Mouse (Mus musculus) CD4-positive, CD25-positive, alpha-beta regulatory T cell, adult 2 months (primary cell): ENCODE results near the gene Gng3.
A peak's percentile ranks its signal among the peaks of the same experiment; 100 is the strongest.
"Not testable (repeated sequence)": the region's sequence is repeated elsewhere in the genome, so short reads cannot be mapped to it uniquely, and the experiment has no call there.

Experiments used
- DNase-seq: peaks from one replicate; pipeline ENCODE4 v3.0.0-alpha.2; 2012; ENCODE audit warnings: low read depth, low spot score

Gene Gng3

GRCm38 (mm10) chr19:8839103-8839907 is at the start of gene Gng3:
Gene Gng3, minus strand, starts transcription at chr19:8839194.
- no peak for DNase-seq

DNA sequence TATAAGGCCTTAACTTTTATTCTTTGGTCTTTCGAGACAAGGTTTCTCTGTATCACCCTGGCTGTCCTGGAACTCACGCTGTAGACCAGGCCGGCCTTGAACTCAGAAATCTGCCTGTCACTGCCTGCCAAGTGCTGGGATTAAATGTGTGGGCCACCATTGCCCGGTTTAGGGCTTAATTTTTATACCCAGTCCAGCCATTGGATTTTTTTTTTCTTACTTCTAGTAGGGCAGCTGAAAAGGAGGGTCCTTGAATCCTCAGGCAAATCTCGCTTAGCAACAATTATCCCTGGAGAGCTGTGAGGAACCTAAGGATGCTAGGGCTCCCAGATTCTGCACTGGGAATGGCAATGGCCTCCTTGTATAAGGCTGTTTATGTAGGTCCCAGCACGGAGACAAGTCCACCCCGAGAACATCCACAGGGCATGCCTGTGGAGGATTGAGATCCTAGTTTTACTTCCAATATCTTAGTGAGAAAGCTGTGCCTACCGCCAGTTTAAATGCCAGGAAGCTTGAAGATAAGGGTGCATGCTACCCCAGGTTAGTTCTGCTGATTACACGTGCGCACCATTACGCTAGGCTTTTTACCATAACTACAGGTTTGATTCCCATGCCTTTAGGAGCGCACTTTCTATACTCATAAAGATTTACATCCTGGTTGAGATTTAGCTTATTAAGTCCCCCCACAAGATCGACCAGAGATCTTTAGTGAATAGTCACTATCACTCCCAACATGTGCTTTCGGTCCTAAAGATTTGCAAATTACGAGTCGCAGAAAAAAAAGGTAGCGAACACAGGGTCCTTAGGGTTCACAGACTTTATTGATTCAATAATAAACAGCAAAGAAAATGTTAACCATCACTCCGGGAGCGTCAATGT is 48.8 kb upstream of the Gng3 start:
- peak; percentile 20 for DNase-seq

GRCm38 (mm10) chr19:8886916-8887584 is 48.1 kb upstream of the Gng3 start:
- no peak for DNase-seq

DNA sequence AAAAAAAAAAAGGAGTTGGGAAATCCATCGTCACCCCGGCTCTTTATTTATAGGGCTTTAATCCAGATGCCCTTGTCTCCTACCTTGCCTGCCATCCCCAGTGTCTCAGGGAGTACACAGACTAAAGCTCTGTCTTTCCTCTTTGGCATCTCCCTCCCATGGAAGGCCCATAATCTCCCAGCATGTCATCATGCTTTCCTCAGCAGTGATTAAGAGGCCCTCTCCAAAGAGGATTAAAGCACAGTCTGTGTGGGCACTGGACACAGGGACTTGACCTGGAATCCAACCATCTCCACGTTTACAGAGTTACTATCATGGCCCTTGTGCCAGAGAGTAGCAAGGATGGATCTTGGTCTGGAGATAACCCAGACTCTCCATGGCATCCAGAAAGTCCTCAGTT is 44.6 kb upstream of the Gng3 start, which contains the start of the genes Lbhd1 and Gm49403:
Gene Lbhd1, plus strand, starts transcription at position 117 of the 400 bp plus-strand sequence.
Gene Gm49403, plus strand, starts transcription at position 315 of the 400 bp plus-strand sequence.
- no peak for DNase-seq

DNA sequence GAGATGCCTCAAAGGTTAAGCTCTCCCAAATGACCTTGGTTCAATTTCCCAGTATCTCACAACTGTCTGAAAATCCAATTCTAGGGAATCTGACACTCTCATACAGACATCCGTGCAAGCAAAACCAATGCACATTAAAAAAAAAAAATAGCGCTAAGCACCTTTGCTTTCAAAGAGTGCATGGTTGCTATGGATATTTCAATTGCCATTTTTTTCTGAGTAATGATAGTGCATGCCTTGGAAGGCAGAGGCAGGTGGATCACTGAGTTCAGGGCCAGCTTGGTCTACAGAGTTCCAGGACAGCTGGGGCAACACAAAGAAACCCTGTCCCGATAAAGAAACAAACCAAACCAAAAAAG is 42.0 kb upstream of the Gng3 start:
- no peak for DNase-seq

- peak; percentile 92 for DNase-seq
Measured at GRCm38 (mm10) chr19:8880311-8881033, 41.5 kb upstream of the Gng3 start, which contains the start of gene Uqcc3. Gene Uqcc3, minus strand, starts transcription at chr19:8880923.

DNA sequence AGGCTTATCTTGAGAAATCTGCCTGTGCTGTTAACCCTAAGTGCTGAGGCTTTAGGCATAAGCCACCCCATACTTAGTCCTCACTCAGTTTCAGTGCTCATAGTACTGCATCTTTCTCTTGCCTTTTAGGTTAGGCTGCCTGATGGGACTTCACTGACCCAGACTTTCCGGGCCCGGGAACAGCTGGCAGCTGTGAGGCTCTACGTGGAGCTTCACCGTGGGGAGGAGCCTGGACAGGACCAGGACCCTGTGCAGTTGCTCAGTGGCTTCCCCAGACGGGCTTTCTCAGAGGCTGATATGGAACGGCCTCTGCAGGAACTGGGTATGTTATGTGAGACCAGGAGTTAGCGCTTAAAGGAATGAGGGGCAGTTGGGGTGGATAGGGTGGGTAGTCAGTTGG is 36.0 kb upstream of the Gng3 start:
- no peak for DNase-seq

DNA sequence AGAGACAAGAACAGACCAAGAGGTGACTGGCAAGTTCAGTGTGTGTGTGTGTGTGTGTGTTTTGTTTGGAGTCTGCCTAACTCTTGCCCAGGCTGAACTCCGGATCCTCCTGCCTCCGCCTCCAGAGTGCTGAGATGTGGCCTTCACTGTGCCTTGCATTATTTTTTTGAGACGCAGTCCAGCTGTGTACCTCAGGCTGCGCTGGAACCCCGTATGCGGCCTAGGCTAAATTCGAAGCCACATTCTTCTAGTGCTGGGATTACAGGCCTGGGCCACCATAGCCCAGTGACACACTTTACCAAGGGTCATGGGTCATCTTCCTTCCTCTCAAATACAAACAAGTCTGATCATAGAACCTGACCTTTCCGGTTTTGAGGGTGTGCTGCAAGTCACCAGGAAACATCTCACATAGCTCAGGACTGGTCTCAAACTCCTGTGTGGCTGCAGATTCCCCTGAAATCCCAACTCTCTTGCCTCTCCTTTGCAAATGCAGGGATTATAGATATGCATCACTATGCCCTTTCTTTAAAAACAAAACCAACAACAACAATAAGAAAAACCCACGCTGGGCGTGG is 33.4 kb upstream of the Gng3 start:
- DNase-seq = no peak

DNA sequence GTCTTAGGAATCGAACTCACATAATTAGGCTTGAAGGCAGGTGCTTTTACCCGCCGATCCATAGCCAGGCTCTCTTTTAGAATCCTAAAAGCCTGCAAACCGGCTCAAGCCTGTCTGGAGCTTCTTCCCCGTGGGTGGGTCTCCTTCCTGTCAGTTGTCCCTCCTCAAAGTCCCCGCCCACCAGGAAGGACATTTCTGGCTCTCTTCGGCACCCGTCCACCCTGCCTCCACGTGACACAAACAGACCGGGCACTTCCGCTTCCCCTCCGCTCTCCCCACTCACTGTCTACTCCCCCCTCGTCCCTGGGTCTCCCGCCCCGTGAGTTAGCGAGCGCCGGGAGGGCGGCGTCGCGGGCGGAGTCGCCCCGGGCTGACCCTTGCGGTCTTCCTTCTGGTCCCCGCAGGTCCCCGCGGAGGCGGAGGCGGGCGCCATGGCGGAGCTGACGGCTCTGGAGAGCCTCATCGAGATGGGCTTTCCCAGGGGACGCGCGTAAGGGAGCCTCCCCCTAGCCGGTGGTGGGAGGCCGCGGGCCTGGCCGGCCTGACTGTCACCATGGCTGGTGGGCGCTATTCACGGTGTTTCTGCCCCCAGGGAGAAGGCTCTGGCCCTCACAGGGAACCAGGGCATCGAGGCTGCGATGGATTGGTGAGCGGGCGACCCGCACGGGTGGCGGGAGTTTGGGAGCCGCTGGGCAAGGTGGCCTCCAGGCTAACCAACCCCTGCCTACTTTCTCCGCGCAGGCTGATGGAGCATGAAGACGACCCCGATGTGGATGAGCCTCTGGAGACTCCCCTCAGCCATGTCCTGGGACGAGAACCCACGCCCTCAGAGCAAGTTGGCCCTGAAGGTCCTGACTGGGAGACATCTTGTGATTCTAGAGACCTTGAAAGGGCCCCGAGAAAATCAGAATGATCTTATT is 32.5 kb upstream of the Gng3 start, which contains the start of gene Ubxn1:
Gene Ubxn1, plus strand, starts transcription at position 230 of the 920 bp plus-strand sequence.
- peak; percentile 95 for DNase-seq

- DNase-seq = no peak
Measured at GRCm38 (mm10) chr19:8870838-8871237, 31.8 kb upstream of the Gng3 start.

DNA sequence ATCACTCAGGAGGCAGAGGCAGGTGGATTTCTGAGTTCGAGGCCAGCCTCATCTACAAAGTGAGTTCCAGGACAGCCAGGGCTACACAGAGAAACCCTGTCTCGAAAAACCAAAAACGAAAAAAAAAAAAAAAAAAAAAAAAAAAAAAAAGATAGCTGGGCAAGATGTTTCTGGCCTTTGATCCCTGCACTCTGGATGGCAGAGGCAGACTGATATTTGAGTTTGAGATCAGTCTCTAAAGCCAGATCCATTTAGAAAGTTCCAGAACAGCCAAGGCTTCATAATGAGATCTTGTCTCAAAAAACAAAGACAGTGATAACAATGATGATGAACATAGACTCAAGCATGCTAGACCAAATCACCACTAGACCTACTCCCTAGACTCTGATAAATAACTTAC is 31.4 kb upstream of the Gng3 start:
- DNase-seq = not testable (repeated sequence)

GRCm38 (mm10) chr19:8864265-8864664 is 25.3 kb upstream of the Gng3 start:
- no peak for DNase-seq

- peak; percentile 73 for DNase-seq
Measured at GRCm38 (mm10) chr19:8859018-8859417, 20.0 kb upstream of the Gng3 start.

DNA sequence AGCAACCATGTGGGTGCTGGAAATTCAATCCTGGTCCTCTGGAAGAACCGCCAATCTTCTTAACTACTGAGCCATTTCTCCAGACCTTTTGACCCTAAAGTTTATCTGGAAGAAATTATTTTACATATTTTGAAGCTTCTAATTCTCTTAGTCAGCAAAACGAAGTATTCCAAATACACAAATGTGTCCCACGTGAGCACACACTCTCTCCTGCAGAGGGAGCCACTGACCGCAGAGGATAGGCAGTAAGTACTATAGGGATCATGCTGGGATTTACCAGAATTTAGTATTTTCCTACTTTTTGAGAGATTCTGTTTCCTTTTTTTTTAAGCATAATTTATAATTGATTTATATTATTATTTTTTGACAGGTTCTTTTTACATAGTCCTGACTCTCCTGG is 18.7 kb upstream of the Gng3 start:
- DNase-seq = peak; percentile 70

DNA sequence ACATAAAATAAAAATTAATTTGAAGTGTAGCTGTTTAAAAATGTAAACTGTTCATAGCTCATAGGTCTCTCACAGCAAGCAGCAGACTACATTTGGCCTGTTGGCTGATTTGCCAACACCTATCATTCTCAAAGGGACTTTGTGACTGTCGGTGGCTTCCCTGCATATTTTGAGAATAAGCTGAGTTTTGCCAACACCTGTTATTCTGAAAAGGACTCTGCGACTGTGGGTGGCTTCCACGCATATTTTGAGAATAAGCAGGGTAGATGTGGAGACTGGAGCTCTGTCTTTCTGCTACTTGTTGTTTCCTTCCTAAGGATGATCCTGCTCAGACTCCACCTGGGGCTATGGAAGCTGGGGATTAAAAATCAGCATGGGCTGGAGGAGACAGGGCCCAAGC is 14.1 kb upstream of the Gng3 start:
- DNase-seq = no peak

DNA sequence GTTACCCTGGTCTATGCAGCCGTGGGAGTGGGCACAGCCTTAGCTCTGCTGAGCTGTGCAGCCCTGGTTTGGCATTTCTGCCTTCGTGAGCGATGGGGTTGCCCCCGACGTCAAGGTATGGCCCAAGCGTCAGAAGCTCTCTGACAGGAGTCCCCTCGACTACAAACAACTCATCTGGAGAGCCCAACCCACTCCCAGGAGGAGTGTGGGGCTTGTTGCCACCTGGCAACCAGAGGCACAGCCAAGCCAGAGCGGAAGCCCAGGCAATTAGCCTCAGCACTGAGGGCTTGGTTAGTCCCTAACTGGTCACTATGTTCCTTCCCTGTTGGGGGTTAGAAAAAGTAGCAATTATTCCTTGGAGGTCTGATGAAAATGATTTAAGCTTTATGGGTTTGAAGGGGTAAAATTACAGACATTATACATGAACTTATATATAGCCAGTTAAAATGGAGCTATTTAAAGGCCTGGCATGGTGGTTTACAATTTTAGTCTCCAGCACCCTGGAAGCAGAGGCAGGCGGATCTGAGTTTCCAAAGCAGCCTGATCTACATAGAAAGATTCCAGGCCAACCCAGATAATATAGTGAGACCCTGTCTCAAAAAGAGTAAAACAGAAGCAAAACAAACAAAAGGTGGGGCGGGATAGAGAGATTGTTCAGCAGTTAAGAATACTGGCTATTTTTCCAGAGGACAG is 13.4 kb upstream of the Gng3 start:
- no peak for DNase-seq

DNA sequence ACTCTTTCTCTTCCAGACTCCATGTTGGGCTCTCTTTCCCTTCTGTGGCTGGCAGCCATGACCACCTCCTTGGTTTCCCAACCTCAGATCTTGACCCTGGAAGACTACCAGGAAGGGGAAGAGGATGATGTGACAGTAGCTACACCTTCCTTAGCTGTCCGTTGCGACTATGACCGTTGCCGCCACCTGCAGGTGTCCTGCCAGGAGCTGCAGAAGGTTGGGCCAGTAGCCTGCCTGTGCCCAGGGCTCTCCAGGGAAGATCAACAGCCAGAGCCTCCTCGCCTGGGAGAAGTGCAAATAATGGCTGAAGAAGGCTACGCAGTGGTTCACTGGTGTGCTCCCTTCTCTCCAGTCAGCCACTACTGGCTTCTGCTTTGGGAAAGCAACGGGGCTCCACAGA is 12.6 kb upstream of the Gng3 start:
- no peak for DNase-seq

DNA sequence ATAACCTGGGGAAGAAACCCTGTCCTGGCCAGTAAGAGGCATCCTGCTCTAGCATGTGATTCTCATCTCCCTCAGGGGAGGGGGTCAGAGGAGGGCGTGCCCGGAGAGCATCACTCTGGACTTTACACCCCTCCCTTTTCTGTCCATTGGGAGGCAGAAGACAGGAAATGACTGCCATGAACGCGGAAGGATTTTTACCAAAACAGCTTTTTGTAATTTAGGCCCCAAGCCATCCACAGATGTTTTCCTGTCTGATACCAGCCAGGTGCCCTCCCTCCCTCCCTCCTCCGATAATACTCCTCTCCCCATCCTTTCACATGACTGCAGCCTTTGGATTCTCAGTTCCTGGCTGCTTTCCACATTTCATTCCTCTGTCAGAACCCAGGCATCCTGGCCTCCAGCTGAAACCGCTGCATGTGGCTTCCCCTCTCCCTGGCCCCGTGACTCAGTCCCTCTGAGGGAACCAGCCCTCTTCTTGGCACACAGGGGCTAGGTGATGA is 11.5 kb upstream of the Gng3 start, which contains the start of gene Lrrn4cl:
Gene Lrrn4cl, plus strand, starts transcription at position 367 of the 500 bp plus-strand sequence.
- DNase-seq = no peak

DNA sequence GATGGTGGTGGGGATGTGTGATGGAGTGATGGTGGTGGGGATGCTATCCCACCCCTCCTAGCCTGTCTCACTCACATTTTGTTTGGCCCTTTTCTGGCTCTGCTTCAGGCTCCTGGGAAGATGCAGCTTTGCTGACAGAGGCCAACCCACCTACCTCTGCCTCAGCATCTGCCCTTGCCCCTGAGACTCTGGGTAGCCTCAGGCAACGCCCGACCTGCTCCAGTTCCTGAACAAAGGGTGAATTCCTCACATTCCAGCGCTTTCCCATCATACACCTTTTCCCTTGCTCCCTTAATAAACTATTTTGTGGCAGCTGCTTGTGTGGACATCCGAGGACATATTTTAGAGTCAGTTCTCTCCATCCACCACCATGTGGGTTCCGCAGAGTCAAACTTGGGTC is 9.4 kb upstream of the Gng3 start:
- no peak for DNase-seq
